Mouse (Mus musculus): ENCODE measurements at regions not wholly inside any gene's neighbourhood (a gene's known extent, or its start where the extent isn't known, plus 50 kb on each side); places are given as distances from the start of the nearest gene placed in this dataset.
A peak's percentile ranks its signal among the peaks of the same experiment; 100 is the strongest.

GRCm38 (mm10) chr6:53143846-53144584 is 75.6 kb upstream of the Jazf1 start:
- DNase-seq (ENCODE audit: low spot score), result peak; percentile 33

GRCm38 (mm10) chr6:53134410-53134809 is 66.0 kb upstream of the Jazf1 start:
- DNase-seq (ENCODE audit: low spot score), result no peak

- no peak for DNase-seq (ENCODE audit: low spot score)
Measured at GRCm38 (mm10) chr6:53130717-53131330, 62.4 kb upstream of the Jazf1 start.

GRCm38 (mm10) chr6:53126776-53127175 is 58.3 kb upstream of the Jazf1 start:
- no peak for DNase-seq (ENCODE audit: low spot score)

- DNase-seq (ENCODE audit: low spot score), result no peak
Measured at GRCm38 (mm10) chr6:53124800-53125450, 56.5 kb upstream of the Jazf1 start.

GRCm38 (mm10) chr6:53120385-53120784 is 52.0 kb upstream of the Jazf1 start:
- DNase-seq (ENCODE audit: low spot score), result no peak
